Mouse (Mus musculus) heart, postnatal 0 days (tissue): ENCODE measurements around the gene Atxn7. TPM values are rescaled to one million over a fixed set of nuclear protein-coding genes. Genes with fewer than 3 reads are reported as not detected.

Experiments
- ATAC-seq: fragments of 200-750 bp; cut with Nextera tagmentation; 2 replicates; pipeline ENCODE4 v1.8.0; 2017; ENCODE audit warnings: low read depth, moderate number of reproducible peaks, moderate library complexity; ENCODE audit not compliant: insufficient read depth
- DNase-seq: peaks from one replicate; pipeline ENCODE4 v3.0.0-alpha.2; 2016; ENCODE audit warnings: low spot score
- H3K27ac ChIP-seq: fragments of 300-500 bp; sonication (generic); 2 replicates; pipeline ENCODE4 v1.5.1; 2014; ENCODE audit warnings: low read depth, mild to moderate bottlenecking
- H3K27me3 ChIP-seq: fragments of 300-500 bp; sonication (generic); 2 replicates; pipeline ENCODE4 v1.6.1; 2014; ENCODE audit warnings: low read length, mixed read lengths; ENCODE audit not compliant: control insufficient read depth, insufficient read depth
- H3K36me3 ChIP-seq: fragments of 300-500 bp; sonication (generic); replicated peaks from 2 replicates; pipeline ENCODE4 v1.6.1; 2014; ENCODE audit warnings: low read length, mixed read lengths; ENCODE audit not compliant: control insufficient read depth, insufficient read depth
- H3K4me1 ChIP-seq: fragments of 300-500 bp; sonication (generic); 2 replicates; pipeline ENCODE4 v1.6.1; 2014; ENCODE audit warnings: antibody characterized with exemption; ENCODE audit not compliant: control insufficient read depth, insufficient read depth
- H3K4me2 ChIP-seq: fragments of 300-500 bp; sonication (generic); 2 replicates; pipeline ENCODE4 v1.6.1; 2014; ENCODE audit warnings: low read depth, mild to moderate bottlenecking, low read length, moderate library complexity
- H3K4me3 ChIP-seq: fragments of 300-500 bp; sonication (generic); 2 replicates; pipeline ENCODE4 v1.5.1; 2014; ENCODE audit warnings: low read depth, low read length
- H3K9ac ChIP-seq: fragments of 300-500 bp; sonication (generic); replicated peaks from 2 replicates; pipeline ENCODE4 v1.6.1; 2014; ENCODE audit warnings: low read depth, low read length, mixed read lengths
- H3K9me3 ChIP-seq: fragments of 300-500 bp; sonication (generic); replicated peaks from 2 replicates; pipeline ENCODE4 v1.6.1; 2016; ENCODE audit warnings: low read length; ENCODE audit not compliant: control insufficient read depth
- CTCF ChIP-seq: IDR thresholded peaks from 2 replicates; pipeline ENCODE4 v1.5.1; 2016; ENCODE audit warnings: antibody characterized with exemption, control low read depth, low read depth
- EP300 ChIP-seq: IDR thresholded peaks from 2 replicates; pipeline ENCODE4 v1.6.1; 2016; ENCODE audit warnings: antibody characterized with exemption, low read depth
- WGBS: fragments of 180-500 bp; shearing (Covaris S2); extraction: QIAGEN DNeasy Blood & Tissue Kit; methylation state at CpG from one replicate; pipeline ENCODE4 v1.1.7; 2014; 5-methylcytosine and 5-hydroxymethylcytosine counted together
- polyA plus RNA-seq: library from polyadenylated mRNA; unstranded; fragments of >200 nt; fragmentation: Nextera tagmentation; extraction: Ambion mirVana; gene quantifications from 2 replicates; pipeline ENCODE4 v1.2.1, GENCODE M21; 2015
- total RNA-seq: library from RNA; depleted of rRNA; stranded (reverse); fragments of >200 nt; gene quantifications from 2 replicates; pipeline ENCODE4 v1.2.3, GENCODE M21; 2014; ENCODE audit warnings: low replicate concordance

The Atxn7 gene
- total and polyA plus RNA-seq, 2 experiments from 2014 or later = 2.1 to 12.4 TPM

- Histone ChIP-seq H3K4me2 (no peak overlapping the region), H3K27me3 (no peaks in the 10 kb centered on the region), H3K9ac (no peak overlapping the region), H3K4me3 (no peak overlapping the region), H3K4me1 (no peaks in the 10 kb centered on the region), H3K36me3 (0 out of 2 replicates have a peak, but pooled peaks cover 22% of the 10 kb centered on the region), H3K9me3 (no peaks in the 10 kb centered on the region), H3K27ac (no peak overlapping the region)
- WGBS = 88% methylated on average over 8 of the region's 8 CpGs
- DNase-seq (no peak), ATAC-seq (no peak)
- no peak for TF ChIP-seq EP300
- TF ChIP-seq CTCF = no peak
Measured at GRCm38 (mm10) chr14:14025870-14026269, 64.6 kb downstream of the Atxn7 start.

GRCm38 (mm10) chr14:14030621-14031020 is 69.4 kb downstream of the Atxn7 start:
- ATAC-seq (no peak), DNase-seq (no peak)
- H3K4me2 ChIP-seq = no peak overlapping the region
- H3K4me1 ChIP-seq = no peaks in the 10 kb centered on the region
- TF ChIP-seq CTCF (no peak), EP300 (no peak)
- H3K27me3 ChIP-seq = no peaks in the 10 kb centered on the region
- H3K4me3 ChIP-seq = no peak overlapping the region
- 93% methylated on average over 2 of the region's 2 CpGs for WGBS
- H3K9ac ChIP-seq = no peak overlapping the region
- H3K27ac ChIP-seq = no peak overlapping the region
- no peaks in the 10 kb centered on the region for H3K9me3 ChIP-seq
- H3K36me3 ChIP-seq = peaks cover 23% of the 10 kb centered on the region; the same call in 1 of the 2 replicates

GRCm38 (mm10) chr14:14032842-14033241 is 71.6 kb downstream of the Atxn7 start:
- Histone ChIP-seq H3K4me1 (no peaks in the 10 kb centered on the region), H3K9me3 (no peaks in the 10 kb centered on the region), H3K4me3 (no peak overlapping the region), H3K27me3 (no peaks in the 10 kb centered on the region), H3K9ac (no peak overlapping the region), H3K36me3 (peaks cover 17% of the 10 kb centered on the region), H3K27ac (no peak overlapping the region), H3K4me2 (no peak overlapping the region)
- WGBS = 90% methylated on average over 1 of the region's 1 CpGs
- no peak for DNase-seq
- ATAC-seq = no peak
- TF ChIP-seq EP300 (no peak), CTCF (no peak)

- Histone ChIP-seq H3K36me3 (peaks cover 18% of the 10 kb centered on the region), H3K4me3 (no peak overlapping the region), H3K4me2 (no peak overlapping the region), H3K9ac (no peak overlapping the region), H3K9me3 (no peaks in the 10 kb centered on the region), H3K4me1 (no peaks in the 10 kb centered on the region), H3K27me3 (no peaks in the 10 kb centered on the region), H3K27ac (no peak overlapping the region)
- no peak for ATAC-seq
- WGBS = 75% methylated on average over 2 of the region's 2 CpGs
- no peak for DNase-seq
- no peak for TF ChIP-seq EP300
- TF ChIP-seq CTCF = no peak
Measured at GRCm38 (mm10) chr14:14036352-14036751, 75.1 kb downstream of the Atxn7 start.

GRCm38 (mm10) chr14:14038233-14038632 is 77.0 kb downstream of the Atxn7 start:
- Histone ChIP-seq H3K4me1 (no peaks in the 10 kb centered on the region), H3K9me3 (no peaks in the 10 kb centered on the region), H3K4me2 (no peak overlapping the region), H3K36me3 (peaks cover 18% of the 10 kb centered on the region), H3K27me3 (no peaks in the 10 kb centered on the region), H3K27ac (no peak overlapping the region), H3K9ac (no peak overlapping the region), H3K4me3 (no peak overlapping the region)
- ATAC-seq (no peak), DNase-seq (no peak)
- WGBS = 72% methylated on average over 2 of the region's 2 CpGs
- no peak for TF ChIP-seq CTCF
- TF ChIP-seq EP300 = no peak

GRCm38 (mm10) chr14:14042336-14042735 is 81.1 kb downstream of the Atxn7 start:
- no peak for TF ChIP-seq CTCF
- TF ChIP-seq EP300 = no peak
- H3K4me1 ChIP-seq = no peaks in the 10 kb centered on the region
- no peak overlapping the region for H3K4me2 ChIP-seq
- ATAC-seq (no peak), DNase-seq (no peak)
- no peak overlapping the region for H3K4me3 ChIP-seq
- 37% methylated on average over 4 of the region's 4 CpGs for WGBS
- no peak overlapping the region for H3K9ac ChIP-seq
- H3K27me3 ChIP-seq = no peaks in the 10 kb centered on the region
- H3K9me3 ChIP-seq = no peaks in the 10 kb centered on the region
- H3K36me3 ChIP-seq = peaks cover 34% of the 10 kb centered on the region
- H3K27ac ChIP-seq = no peak overlapping the region
